Mouse (Mus musculus) frontal cortex, adult (tissue): ENCODE results near the gene Ly6c1.
"Not testable (repeated sequence)": the region's sequence is repeated elsewhere in the genome, so short reads cannot be mapped to it uniquely, and the experiment has no call there.

ENCODE experiments used
- ATAC-seq: cut with Nextera tagmentation; 2 replicates; pipeline ENCODE4 v1.9.2; 2017; ENCODE audit warnings: mild to moderate bottlenecking, moderate library complexity, mixed read lengths; ENCODE audit not compliant: low TSS enrichment

Gene Ly6c1

GRCm38 (mm10) chr15:75048642-75049261, at the start of gene Ly6c1:
Gene Ly6c1 (minus strand): TSS chr15:75048830.
- ATAC-seq: not testable (repeated sequence)

GRCm38 (mm10) chr15:75088041-75088440, 39.4 kb upstream of the Ly6c1 start:
- not testable (repeated sequence) for ATAC-seq

GRCm38 (mm10) chr15:75069965-75070364, 21.3 kb upstream of the Ly6c1 start:
- ATAC-seq: no peak

- not testable (repeated sequence) for ATAC-seq
These were observed 13.5 kb upstream of the Ly6c1 start for GRCm38 (mm10) chr15:75062030-75062574.

GRCm38 (mm10) chr15:75060505-75060904, 11.9 kb upstream of the Ly6c1 start:
- ATAC-seq: peak; percentile 55; the same call in 1 of the 2 replicates

GRCm38 (mm10) chr15:75055985-75056384, 7.4 kb upstream of the Ly6c1 start:
- no peak for ATAC-seq

GRCm38 (mm10) chr15:75055425-75055824, 6.8 kb upstream of the Ly6c1 start:
- not testable (repeated sequence) for ATAC-seq

- not testable (repeated sequence) for ATAC-seq
These were observed 3.8 kb upstream of the Ly6c1 start for GRCm38 (mm10) chr15:75052414-75052813.

GRCm38 (mm10) chr15:75051141-75051540, 2.5 kb upstream of the Ly6c1 start:
- ATAC-seq: not testable (repeated sequence)

- ATAC-seq: not testable (repeated sequence)
These were observed 2.0 kb upstream of the Ly6c1 start for GRCm38 (mm10) chr15:75050593-75050992.

- ATAC-seq: not testable (repeated sequence)
These were observed 1.2 kb upstream of the Ly6c1 start for GRCm38 (mm10) chr15:75049811-75050210.

- not testable (repeated sequence) for ATAC-seq
These were observed 685 bp downstream of the Ly6c1 start for GRCm38 (mm10) chr15:75047970-75048320.

GRCm38 (mm10) chr15:75047313-75047969, 1.2 kb downstream of the Ly6c1 start:
- ATAC-seq: not testable (repeated sequence)

- ATAC-seq: not testable (repeated sequence)
These were observed 3.1 kb downstream of the Ly6c1 start for GRCm38 (mm10) chr15:75045501-75045900.

GRCm38 (mm10) chr15:75021020-75021759, 27.4 kb downstream of the Ly6c1 start:
- ATAC-seq: not testable (repeated sequence)

- peak; percentile 52; the same call in 1 of the 2 replicates for ATAC-seq
These were observed 29.2 kb downstream of the Ly6c1 start for GRCm38 (mm10) chr15:75019446-75019845.
